Mouse (Mus musculus) heart, embryonic 12.5 days (tissue): ENCODE measurements around the gene Agap1. TPM values are rescaled to one million over a fixed set of nuclear protein-coding genes. Genes with fewer than 3 reads are reported as not detected.
"Not testable (repeated sequence)": the region's sequence is repeated elsewhere in the genome, so short reads cannot be mapped to it uniquely, and the experiment has no call there.

Experiments
- ATAC-seq: fragments of 200-750 bp; cut with Nextera tagmentation; 2 replicates; pipeline ENCODE4 v1.8.0; 2017; ENCODE audit warnings: moderate TSS enrichment, moderate library complexity; ENCODE audit not compliant: insufficient number of reproducible peaks, low FRiP score
- H3K27ac ChIP-seq: fragments of 300-500 bp; sonication (generic); 2 replicates; pipeline ENCODE4 v1.5.1; 2016; ENCODE audit warnings: mild to moderate bottlenecking, moderate library complexity; ENCODE audit not compliant: poor library complexity, severe bottlenecking
- H3K27me3 ChIP-seq: fragments of 300-500 bp; sonication (generic); replicated peaks from 2 replicates; pipeline ENCODE4 v1.6.1; 2016; ENCODE audit warnings: mild to moderate bottlenecking, moderate library complexity
- H3K36me3 ChIP-seq: fragments of 300-500 bp; sonication (generic); 2 replicates; pipeline ENCODE4 v1.6.1; 2016; ENCODE audit warnings: mild to moderate bottlenecking, moderate library complexity
- H3K4me1 ChIP-seq: fragments of 300-500 bp; sonication (generic); replicated peaks from 2 replicates; pipeline ENCODE4 v1.6.1; 2016; ENCODE audit warnings: mild to moderate bottlenecking
- H3K4me2 ChIP-seq: fragments of 300-500 bp; sonication (generic); 2 replicates; pipeline ENCODE4 v1.6.1; 2016; ENCODE audit warnings: mild to moderate bottlenecking, moderate library complexity
- H3K4me3 ChIP-seq: fragments of 300-500 bp; sonication (generic); 2 replicates; pipeline ENCODE4 v1.5.1; 2016; ENCODE audit warnings: mild to moderate bottlenecking
- H3K9ac ChIP-seq: fragments of 300-500 bp; sonication (generic); 2 replicates; pipeline ENCODE4 v1.6.1; 2016; ENCODE audit warnings: mild to moderate bottlenecking, moderate library complexity
- H3K9me3 ChIP-seq: fragments of 300-500 bp; sonication (generic); replicated peaks from 2 replicates; pipeline ENCODE4 v1.6.1; 2016; ENCODE audit warnings: mild to moderate bottlenecking, moderate library complexity
- WGBS: fragments of 180-500 bp; shearing (Covaris S2); methylation state at CpG from one replicate; pipeline ENCODE4 v1.1.7; 2016; 5-methylcytosine and 5-hydroxymethylcytosine counted together
- polyA plus RNA-seq: library from polyadenylated mRNA; unstranded; fragments of >200 nt; fragmentation: Nextera tagmentation; extraction: Ambion mirVana; gene quantifications from 2 replicates; pipeline ENCODE4 v1.2.1, GENCODE M21; 2016

Agap1 gene
- polyA plus RNA-seq, 1 experiment from 2014 or later: 16.3 TPM

GRCm38 (mm10) chr1:89501891-89502290 is 47.3 kb downstream of the Agap1 start:
- not testable (repeated sequence) for H3K4me2 ChIP-seq, H3K9me3 ChIP-seq, H3K9ac ChIP-seq, H3K27me3 ChIP-seq, ATAC-seq, H3K27ac ChIP-seq, H3K36me3 ChIP-seq, H3K4me3 ChIP-seq
- H3K4me1 ChIP-seq: peaks cover 22% of the 10 kb centered on the region

GRCm38 (mm10) chr1:89509196-89509595 is 54.6 kb downstream of the Agap1 start:
- 56% methylated on average over 2 of the region's 2 CpGs for WGBS
- ATAC-seq: no peak
- H3K4me2 ChIP-seq: no peak overlapping the region
- peaks cover 42% of the 10 kb centered on the region for H3K4me1 ChIP-seq
- H3K36me3 ChIP-seq: no peaks in the 10 kb centered on the region
- H3K27me3 ChIP-seq: no peaks in the 10 kb centered on the region
- 0 out of 2 replicates have a peak, but pooled peaks cover under 1% of the 10 kb centered on the region for H3K9me3 ChIP-seq
- no peak overlapping the region for H3K27ac ChIP-seq
- H3K4me3 ChIP-seq: no peak overlapping the region
- H3K9ac ChIP-seq: no peak overlapping the region

GRCm38 (mm10) chr1:89509763-89510340 is 55.2 kb downstream of the Agap1 start:
- no peak overlapping the region for H3K27ac ChIP-seq

GRCm38 (mm10) chr1:89510731-89511130 is 56.1 kb downstream of the Agap1 start:
- whole genome bisulfite sequencing: 76% methylated on average over 8 of the region's 8 CpGs
- H3K4me3 ChIP-seq: no peak overlapping the region
- no peaks in the 10 kb centered on the region for H3K36me3 ChIP-seq
- H3K4me2 ChIP-seq: no peak overlapping the region
- no peaks in the 10 kb centered on the region for H3K9me3 ChIP-seq
- no peak overlapping the region for H3K27ac ChIP-seq
- ATAC-seq: no peak
- H3K9ac ChIP-seq: no peak overlapping the region
- no peaks in the 10 kb centered on the region for H3K27me3 ChIP-seq
- peaks cover 42% of the 10 kb centered on the region for H3K4me1 ChIP-seq

More at GRCm38 (mm10) chr1:89509763-89510340, 55.2 kb downstream of the Agap1 start:
- no peak overlapping the region for H3K4me2 ChIP-seq
- peaks cover 42% of the 10 kb centered on the region for H3K4me1 ChIP-seq
- no peaks in the 10 kb centered on the region for H3K9me3 ChIP-seq
- H3K36me3 ChIP-seq: no peaks in the 10 kb centered on the region
- ATAC-seq: no peak
- no peak overlapping the region for H3K9ac ChIP-seq
- H3K4me3 ChIP-seq: no peak overlapping the region
- no peaks in the 10 kb centered on the region for H3K27me3 ChIP-seq
- WGBS: 26% methylated on average over 8 of the region's 8 CpGs

GRCm38 (mm10) chr1:89513616-89514283 is 59.1 kb downstream of the Agap1 start:
- no peak overlapping the region for H3K9ac ChIP-seq
- no peak overlapping the region for H3K4me2 ChIP-seq
- 73% methylated on average over 8 of the region's 8 CpGs for WGBS
- no peak overlapping the region for H3K27ac ChIP-seq
- no peaks in the 10 kb centered on the region for H3K9me3 ChIP-seq
- H3K27me3 ChIP-seq: no peaks in the 10 kb centered on the region
- no peak for ATAC-seq
- H3K4me1 ChIP-seq: peaks cover 54% of the 10 kb centered on the region
- no peaks in the 10 kb centered on the region for H3K36me3 ChIP-seq
- H3K4me3 ChIP-seq: no peak overlapping the region

GRCm38 (mm10) chr1:89515808-89516560 is 61.4 kb downstream of the Agap1 start:
- Histone ChIP-seq H3K9me3 (no peaks in the 10 kb centered on the region), H3K27me3 (no peaks in the 10 kb centered on the region), H3K4me1 (peaks cover 46% of the 10 kb centered on the region), H3K9ac (no peak overlapping the region), H3K36me3 (no peaks in the 10 kb centered on the region), H3K4me3 (no peak overlapping the region), H3K4me2 (no peak overlapping the region), H3K27ac (no peak overlapping the region)
- ATAC-seq: no peak
- 79% methylated on average over 11 of the region's 11 CpGs for WGBS

GRCm38 (mm10) chr1:89517817-89518216 is 63.2 kb downstream of the Agap1 start:
- Histone ChIP-seq H3K36me3 (no peaks in the 10 kb centered on the region), H3K4me2 (no peak overlapping the region), H3K4me1 (peaks cover 50% of the 10 kb centered on the region), H3K27me3 (no peaks in the 10 kb centered on the region), H3K27ac (no peak overlapping the region), H3K9me3 (no peaks in the 10 kb centered on the region), H3K4me3 (no peak overlapping the region), H3K9ac (no peak overlapping the region)
- ATAC-seq: no peak
- 57% methylated on average over 5 of the region's 5 CpGs for WGBS

- 79% methylated on average over 17 of the region's 17 CpGs for WGBS
- Histone ChIP-seq H3K27ac (no peak overlapping the region), H3K4me3 (no peak overlapping the region), H3K9ac (no peak overlapping the region), H3K36me3 (no peaks in the 10 kb centered on the region), H3K4me1 (peaks cover 55% of the 10 kb centered on the region), H3K9me3 (no peaks in the 10 kb centered on the region), H3K4me2 (no peak overlapping the region), H3K27me3 (no peaks in the 10 kb centered on the region)
- no peak for ATAC-seq
Measured at GRCm38 (mm10) chr1:89519914-89520643, 65.5 kb downstream of the Agap1 start.

GRCm38 (mm10) chr1:89521406-89521805 is 66.8 kb downstream of the Agap1 start:
- Histone ChIP-seq H3K9me3 (no peaks in the 10 kb centered on the region), H3K36me3 (no peaks in the 10 kb centered on the region), H3K4me1 (peaks cover 60% of the 10 kb centered on the region), H3K4me2 (no peak overlapping the region), H3K4me3 (no peak overlapping the region), H3K27me3 (no peaks in the 10 kb centered on the region), H3K27ac (no peak overlapping the region), H3K9ac (no peak overlapping the region)
- 77% methylated on average over 11 of the region's 11 CpGs for WGBS
- ATAC-seq: no peak

- H3K27me3 ChIP-seq: no peaks in the 10 kb centered on the region
- no peak for ATAC-seq
- no peaks in the 10 kb centered on the region for H3K36me3 ChIP-seq
- H3K9me3 ChIP-seq: no peaks in the 10 kb centered on the region
- WGBS: 65% methylated on average over 17 of the region's 17 CpGs
- H3K4me3 ChIP-seq: no peak overlapping the region
- H3K27ac ChIP-seq: no peak overlapping the region
- no peak overlapping the region for H3K4me2 ChIP-seq
- H3K4me1 ChIP-seq: peaks cover 59% of the 10 kb centered on the region
- no peak overlapping the region for H3K9ac ChIP-seq
Measured at GRCm38 (mm10) chr1:89521935-89522535, 67.4 kb downstream of the Agap1 start.

GRCm38 (mm10) chr1:89524369-89524768 is 69.8 kb downstream of the Agap1 start:
- Histone ChIP-seq H3K4me3 (no peak overlapping the region), H3K4me1 (peaks cover 56% of the 10 kb centered on the region), H3K9me3 (no peaks in the 10 kb centered on the region)

More at GRCm38 (mm10) chr1:89524369-89524768, 69.8 kb downstream of the Agap1 start:
- no peak overlapping the region for H3K4me2 ChIP-seq
- H3K27me3 ChIP-seq: no peaks in the 10 kb centered on the region
- no peak for ATAC-seq
- H3K27ac ChIP-seq: no peak overlapping the region
- H3K36me3 ChIP-seq: no peaks in the 10 kb centered on the region
- H3K9ac ChIP-seq: no peak overlapping the region
- WGBS: 10% methylated on average over 4 of the region's 4 CpGs
